Mouse (Mus musculus): Measurements from ENCODE around the gene Zfp850.
"Not testable (repeated sequence)": the region's sequence is repeated elsewhere in the genome, so short reads cannot be mapped to it uniquely, and the experiment has no call there.

Gene Zfp850

GRCm38 (mm10) chr7:28013549-28014444 lies at the start of gene Zfp850:
TSS of gene Zfp850 (minus strand) at chr7:28014115.
- peak; percentile 92 for DNase-seq

- DNase-seq = no peak
Measured at GRCm38 (mm10) chr7:28059972-28060371, 46.1 kb upstream of the Zfp850 start.

- no peak for DNase-seq
Measured at GRCm38 (mm10) chr7:28053046-28053930, 39.4 kb upstream of the Zfp850 start.

- DNase-seq = no peak
Measured at GRCm38 (mm10) chr7:28050584-28050983, 36.7 kb upstream of the Zfp850 start.

- DNase-seq = peak; percentile 100
Measured at GRCm38 (mm10) chr7:28049476-28050409, 35.8 kb upstream of the Zfp850 start, which contains the start of gene Psmc4. TSS of gene Psmc4 (minus strand) at chr7:28050101.

- no peak for DNase-seq
Measured at GRCm38 (mm10) chr7:28044524-28044923, 30.6 kb upstream of the Zfp850 start.

- DNase-seq = no peak
Measured at GRCm38 (mm10) chr7:28014445-28014810, 513 bp upstream of the Zfp850 start.

GRCm38 (mm10) chr7:28010271-28010670 lies 3.6 kb downstream of the Zfp850 start:
- DNase-seq = no peak

GRCm38 (mm10) chr7:27982197-27982596 lies 31.7 kb downstream of the Zfp850 start:
- DNase-seq = no peak

GRCm38 (mm10) chr7:27978683-27979528 lies 35.0 kb downstream of the Zfp850 start, which contains the start of gene Zfp780b:
TSS of gene Zfp780b (minus strand) at chr7:27979171.
- DNase-seq = peak; percentile 87

GRCm38 (mm10) chr7:27949451-27949850 lies 64.5 kb downstream of the Zfp850 start:
- not testable (repeated sequence) for DNase-seq

- not testable (repeated sequence) for DNase-seq
Measured at GRCm38 (mm10) chr7:27941869-27942268, 72.0 kb downstream of the Zfp850 start.
